Mouse (Mus musculus) right cerebral cortex, adult 18-20 months (tissue): ENCODE results near the gene Zfp980.
"Not testable (repeated sequence)": the region's sequence is repeated elsewhere in the genome, so short reads cannot be mapped to it uniquely, and the experiment has no call there.

Source experiments
- DNase-seq: peaks from one replicate; pipeline ENCODE4 v3.0.0; 2022; ENCODE audit warnings: mixed read lengths

Zfp980 gene

DNA sequence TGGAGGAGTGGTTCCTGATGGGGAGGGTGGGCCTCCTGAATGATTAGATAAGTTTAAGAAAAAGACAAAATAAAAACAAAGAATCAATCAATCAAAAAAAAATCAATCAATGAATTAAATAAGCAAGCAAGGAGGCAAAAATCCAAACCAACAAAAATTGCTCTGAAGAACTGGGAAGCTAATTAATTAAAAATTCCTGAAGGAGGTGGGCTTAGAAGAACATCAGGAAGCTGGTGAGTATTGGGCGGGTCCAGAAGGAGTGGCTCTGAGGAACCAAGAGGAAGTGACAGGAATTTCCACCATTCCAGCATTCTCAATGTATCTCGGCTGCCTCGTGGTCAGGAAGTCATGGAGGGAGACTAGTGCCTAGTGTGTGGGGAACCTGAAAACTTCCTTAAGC lies at the start of gene Zfp980:
TSS of gene Zfp980 (plus strand) at position 301 of the 400 bp plus-strand sequence.
- not testable (repeated sequence) for DNase-seq

DNA sequence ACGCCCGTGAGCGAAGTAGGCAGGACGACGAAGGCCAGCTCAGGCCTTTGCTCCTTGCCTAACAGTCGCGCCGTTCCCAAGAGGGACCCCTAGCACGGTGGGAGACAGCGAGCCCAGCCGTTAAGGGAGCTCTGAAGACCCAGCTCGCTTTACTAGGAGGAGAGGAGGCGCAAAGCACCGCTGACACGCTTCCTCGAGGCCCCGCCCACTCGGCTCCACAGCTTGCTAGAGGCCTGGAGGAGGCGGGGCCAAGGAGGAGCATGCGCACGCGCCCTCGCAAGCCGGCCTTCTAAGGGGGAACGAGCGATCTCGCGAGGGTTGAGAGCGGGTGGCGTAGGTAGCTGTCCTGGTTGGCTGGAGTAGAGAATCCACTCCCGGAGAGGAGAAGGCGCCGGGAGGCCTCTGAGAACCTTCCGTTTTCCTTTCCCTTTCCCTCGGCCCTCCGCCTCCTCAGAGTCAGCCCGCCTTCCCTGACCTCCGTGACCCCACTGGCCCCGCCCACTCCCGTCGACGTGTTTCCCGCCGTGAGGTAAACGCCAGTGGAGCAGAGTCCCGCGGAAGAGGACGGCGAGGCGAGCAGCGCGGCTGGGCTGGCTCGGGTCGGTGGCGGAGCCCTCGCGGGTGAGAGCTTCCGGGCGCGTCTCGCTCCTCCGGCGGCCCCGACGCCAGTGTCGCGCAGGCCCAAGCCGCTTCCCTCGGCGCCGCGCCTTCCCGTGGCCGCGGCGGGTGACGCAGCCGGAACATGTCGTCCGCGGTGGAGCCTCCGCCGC lies 29.9 kb upstream of the Zfp980 start:
- not testable (repeated sequence) for DNase-seq

DNA sequence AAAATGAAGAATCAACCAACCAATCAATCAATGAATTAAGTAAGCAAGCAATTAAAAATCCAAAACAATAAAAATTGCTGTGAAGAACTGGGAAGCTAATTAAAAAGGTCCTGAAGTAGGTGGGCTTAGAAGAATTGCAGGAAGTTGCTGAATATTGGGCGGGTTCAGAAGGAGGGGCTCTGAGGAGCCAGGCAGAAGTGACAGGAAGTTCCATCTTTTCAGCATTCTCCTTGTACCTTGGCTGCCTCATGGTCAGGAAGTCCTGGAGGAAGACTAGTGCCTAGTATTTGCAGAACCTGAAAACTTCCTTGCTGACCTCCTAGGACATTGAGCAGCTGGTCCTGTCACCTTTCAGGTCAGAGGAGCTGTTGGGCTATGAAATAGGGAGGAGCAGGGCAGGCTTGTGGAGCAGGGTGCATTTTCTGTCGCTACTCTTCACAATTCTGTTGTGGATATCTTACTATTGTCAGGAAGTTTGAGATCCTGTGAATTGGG lies 3.8 kb downstream of the Zfp980 start:
- DNase-seq: not testable (repeated sequence)

DNA sequence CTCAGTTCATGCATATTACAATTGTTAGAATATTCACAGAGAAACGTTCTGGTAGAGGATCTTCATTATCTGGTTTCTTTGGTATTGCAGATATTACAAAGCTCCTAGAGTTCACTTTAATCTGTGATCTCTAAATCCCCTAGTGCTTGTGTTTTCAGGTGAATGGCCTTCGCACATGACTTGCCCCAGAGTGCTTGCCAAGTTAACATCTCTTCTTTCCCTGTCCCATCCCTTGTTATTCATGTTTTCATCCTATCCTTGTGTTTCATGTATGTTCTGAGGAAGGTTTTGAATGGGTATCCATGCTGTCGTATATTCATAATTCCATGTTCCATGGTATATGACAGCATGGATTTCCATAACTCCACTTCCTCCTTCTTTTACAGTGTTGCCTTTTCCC lies 9.7 kb downstream of the Zfp980 start:
- peak; percentile 2 for DNase-seq

DNA sequence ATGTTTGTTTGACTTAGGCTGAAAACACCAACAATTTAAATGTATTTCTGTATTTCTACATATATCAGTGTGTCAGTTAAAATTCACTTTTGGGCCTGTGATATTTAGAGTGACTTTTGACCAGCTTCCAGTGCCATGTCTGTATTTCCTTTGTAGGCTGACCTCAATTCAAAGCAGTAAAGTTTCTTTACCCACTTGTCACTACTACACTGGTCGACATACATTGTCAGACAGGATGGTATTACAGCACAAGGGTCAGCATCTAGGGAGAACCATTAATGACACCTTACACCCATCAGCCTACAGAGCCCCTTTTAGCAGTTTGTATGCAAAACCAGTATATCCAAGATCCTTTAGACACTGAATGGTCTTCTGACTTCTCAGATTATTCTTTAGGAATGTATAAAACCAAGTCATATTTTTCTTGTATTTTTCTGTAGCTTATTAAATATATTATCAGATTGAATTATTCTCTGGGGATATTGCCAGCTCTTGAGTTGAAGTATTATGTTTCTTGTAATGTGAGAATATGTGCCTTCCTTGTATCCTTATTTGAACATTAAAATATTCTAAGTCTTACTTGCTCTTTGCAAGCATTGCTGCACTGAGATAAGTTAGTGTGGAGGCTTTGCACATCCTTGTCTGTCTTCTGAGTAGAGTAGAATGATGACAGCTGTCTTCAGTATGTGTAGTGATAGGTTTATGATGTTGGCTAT lies 10.3 kb downstream of the Zfp980 start:
- DNase-seq: not testable (repeated sequence)

DNA sequence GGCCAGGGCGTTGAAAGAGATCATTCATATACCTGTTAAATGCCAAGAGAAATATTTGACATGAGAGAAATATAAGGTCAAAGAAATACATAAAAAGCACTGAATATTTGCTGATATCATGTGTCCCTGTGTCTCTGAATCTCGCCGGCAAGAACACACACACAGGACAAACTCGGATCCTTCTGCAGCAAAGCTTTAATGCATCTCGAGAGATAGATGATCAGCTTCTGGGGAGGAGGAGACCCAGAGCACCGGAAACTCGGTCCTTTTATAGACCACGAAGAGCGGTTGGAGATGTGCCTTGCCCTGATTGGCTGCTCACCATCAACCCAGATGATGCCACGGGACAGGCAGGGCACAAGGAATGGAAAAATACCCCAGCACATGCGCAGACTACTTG lies 11.5 kb downstream of the Zfp980 start:
- DNase-seq: not testable (repeated sequence)

DNA sequence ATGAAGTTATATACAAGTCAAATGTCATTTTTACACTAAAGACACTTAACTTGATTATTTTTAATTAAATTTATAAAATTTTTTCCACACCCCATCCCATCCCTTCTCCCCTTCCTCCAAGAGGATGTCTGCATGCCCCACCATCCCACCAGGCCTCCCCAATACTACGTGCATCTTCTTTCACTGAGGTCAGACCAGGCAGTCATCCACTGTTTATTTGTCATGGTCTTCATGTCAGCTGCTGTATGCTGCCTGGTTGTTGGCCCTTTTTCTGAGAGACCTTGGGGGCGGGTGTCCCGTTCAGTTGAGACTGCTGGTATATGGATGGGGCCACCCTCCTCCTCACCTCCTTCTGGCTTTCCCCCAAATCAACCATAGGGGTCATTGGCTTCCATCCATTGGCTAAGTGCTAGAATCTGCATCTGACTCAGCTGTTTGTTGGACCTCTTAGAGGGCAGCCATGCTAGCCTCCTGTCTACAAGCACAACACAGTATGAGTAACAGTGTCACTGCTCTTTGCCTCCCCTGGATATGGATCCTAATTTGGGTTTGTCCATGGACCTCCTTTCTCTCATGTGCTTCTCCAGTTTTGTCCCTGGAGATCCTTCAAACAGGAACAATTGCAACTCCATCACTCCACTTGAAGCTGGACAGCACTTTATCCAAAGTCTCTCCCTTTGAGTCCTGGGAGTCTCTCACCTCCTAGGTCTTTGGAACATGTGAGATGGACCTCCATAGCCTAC lies 12.7 kb downstream of the Zfp980 start:
- DNase-seq: not testable (repeated sequence)

DNA sequence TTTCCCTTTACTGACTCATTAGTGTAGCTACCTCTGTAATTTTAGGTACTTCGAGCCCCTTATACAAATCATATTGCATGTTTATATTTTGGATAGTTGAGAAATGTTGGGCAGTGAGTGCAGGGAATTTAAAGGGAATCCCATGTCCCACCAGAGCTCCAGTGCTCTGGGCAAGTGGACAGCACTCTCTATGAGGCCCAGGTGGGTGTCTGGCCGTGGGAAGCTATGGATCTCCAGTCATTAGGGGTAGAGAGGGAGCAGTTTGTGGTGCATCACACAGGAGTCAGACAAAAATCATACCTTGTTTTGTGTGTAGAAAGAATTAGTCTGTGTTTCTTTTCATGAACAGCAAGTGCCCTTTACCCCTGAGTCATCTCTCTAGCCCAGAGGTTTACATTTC lies 15.6 kb downstream of the Zfp980 start:
- DNase-seq: not testable (repeated sequence)

DNA sequence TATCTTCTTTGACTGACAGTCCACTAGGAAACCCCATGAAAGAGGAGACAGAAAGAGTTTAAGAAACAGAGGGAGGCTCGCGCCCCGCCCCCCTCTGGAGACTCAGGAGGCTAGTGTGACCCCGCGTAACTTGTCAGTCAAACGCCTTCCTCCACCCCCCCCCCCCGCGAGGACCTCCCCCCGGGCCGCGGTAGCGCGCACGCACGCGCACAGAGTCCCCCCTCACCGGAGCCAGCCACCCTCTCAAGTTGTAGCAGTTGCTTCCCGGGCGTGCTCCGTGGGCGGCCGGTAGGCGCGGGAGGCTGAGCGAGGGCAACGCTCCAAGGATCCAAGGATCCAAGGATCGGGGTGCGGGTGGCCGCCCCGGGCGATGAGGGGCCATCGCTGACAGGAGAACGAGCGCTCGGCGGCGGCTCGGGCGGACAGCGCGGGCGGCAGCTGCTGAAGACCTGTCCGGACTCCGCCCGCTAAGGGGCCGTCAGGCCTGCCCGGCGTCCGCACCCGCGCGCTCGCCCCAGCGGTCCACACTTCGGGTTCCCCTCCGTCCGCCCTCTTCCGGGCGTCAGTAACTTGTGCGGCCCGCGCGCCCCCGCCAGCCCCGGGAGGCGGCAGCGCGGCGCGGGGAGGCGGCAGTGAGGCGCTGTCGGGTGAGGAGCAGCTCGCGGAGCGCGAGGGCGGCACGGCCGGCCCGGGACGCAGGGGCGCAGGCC lies 74.6 kb downstream of the Zfp980 start:
- peak; percentile 0 for DNase-seq

DNA sequence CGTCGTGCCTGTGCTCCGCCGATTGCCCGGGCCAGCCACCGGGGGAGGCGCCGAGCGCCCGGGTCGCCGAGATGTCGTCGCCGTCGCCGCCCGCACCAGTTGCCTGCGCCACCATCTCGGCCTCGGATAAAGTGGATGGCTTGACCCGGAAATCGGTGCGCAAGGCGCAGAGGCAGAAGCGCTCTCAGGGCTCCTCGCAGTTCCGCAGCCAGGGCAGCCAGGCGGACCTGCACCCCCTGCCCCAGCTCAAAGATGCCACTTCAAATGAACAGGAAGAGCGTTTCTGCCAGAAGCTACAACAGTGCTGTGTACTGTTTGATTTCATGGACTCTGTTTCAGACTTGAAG lies 75.1 kb downstream of the Zfp980 start:
- not testable (repeated sequence) for DNase-seq
